Mouse (Mus musculus) MEL (cell line): ENCODE data around the gene Usp22. TPM values are rescaled to one million over a fixed set of nuclear protein-coding genes. Genes with fewer than 3 reads are reported as not detected.

Source experiments
- DNase-seq: peaks from one replicate; pipeline ENCODE4 v3.0.0; 2011; ENCODE audit warnings: low read depth, low spot score
- H3K27ac ChIP-seq: 2 replicates; pipeline ENCODE4 v1.5.1; 2012; ENCODE audit warnings: low read depth, mild to moderate bottlenecking, control low read depth, low read length, moderate library complexity; ENCODE audit not compliant: control insufficient read depth
- H3K27me3 ChIP-seq, 2 experiments: fragments of 150-350 bp in 1 of 2; sonication (generic) in 1 of 2; 2 replicates each; pipeline ENCODE4 v1.6.1; 2012; ENCODE audit warnings: low read length in 2 of 2, mild to moderate bottlenecking in 2 of 2, improper control_type of control experiment in 1 of 2, moderate library complexity in 1 of 2; ENCODE audit not compliant: insufficient read depth in 2 of 2, control insufficient read depth in 1 of 2
- H3K36me3 ChIP-seq, 2 experiments: 2 replicates each; pipeline ENCODE4 v1.6.1; 2012 to 2014; ENCODE audit warnings: low read length in 2 of 2, improper control_type of control experiment in 1 of 2, inconsistent platforms in 1 of 2, mild to moderate bottlenecking in 1 of 2; ENCODE audit not compliant: insufficient read depth in 2 of 2, control insufficient read depth in 1 of 2
- H3K4me1 ChIP-seq, 2 experiments: fragments of 150-350 bp in 1 of 2; sonication (generic) in 1 of 2; 2 replicates each; pipeline ENCODE4 v1.6.1; 2012; ENCODE audit warnings: low read length in 2 of 2, improper control_type of control experiment in 1 of 2, mild to moderate bottlenecking in 1 of 2; ENCODE audit not compliant: insufficient read depth in 2 of 2, control insufficient read depth in 1 of 2
- H3K4me3 ChIP-seq, 2 experiments: fragments of 150-350 bp in 1 of 2; sonication (generic) in 1 of 2; 2 replicates each; pipeline ENCODE4 v1.5.1; 2012; ENCODE audit warnings: low read depth in 2 of 2, low read length in 2 of 2, mild to moderate bottlenecking in 2 of 2, moderate library complexity in 2 of 2, control low read depth in 1 of 2, improper control_type of control experiment in 1 of 2; ENCODE audit not compliant: control insufficient read depth in 1 of 2, insufficient read depth in 1 of 2
- H3K79me2 ChIP-seq: 2 replicates; pipeline ENCODE4 v1.6.1; 2012; ENCODE audit warnings: mild to moderate bottlenecking, low read length, moderate library complexity; ENCODE audit not compliant: control insufficient read depth, poor library complexity, insufficient read depth
- H3K9ac ChIP-seq: 2 replicates; pipeline ENCODE4 v1.6.1; 2012; ENCODE audit warnings: low read depth, mild to moderate bottlenecking, control low read depth, low read length, moderate library complexity; ENCODE audit not compliant: control insufficient read depth, poor library complexity, severe bottlenecking
- H3K9me3 ChIP-seq: fragments of 150-350 bp; sonication (generic); replicated peaks from 2 replicates; pipeline ENCODE4 v1.6.1; 2012; ENCODE audit warnings: mild to moderate bottlenecking, low read length, improper control_type of control experiment, moderate library complexity; ENCODE audit not compliant: insufficient read depth
- BHLHE40 ChIP-seq: IDR thresholded peaks from 2 replicates; pipeline ENCODE4 v1.6.1; 2012; ENCODE audit warnings: low read depth, mild to moderate bottlenecking, inconsistent platforms, low read length, improper control_type of control experiment, borderline replicate concordance
- CHD1 ChIP-seq: IDR thresholded peaks from 2 replicates; pipeline ENCODE4 v1.6.1; 2012; ENCODE audit warnings: low read depth, mild to moderate bottlenecking, inconsistent platforms, low read length, improper control_type of control experiment
- E2F4 ChIP-seq: IDR thresholded peaks from 2 replicates; pipeline ENCODE4 v1.6.1; 2011; ENCODE audit warnings: low read depth, low read length, improper control_type of control experiment, borderline replicate concordance
- EP300 ChIP-seq, 2 experiments: IDR thresholded peaks; 2 replicates each; pipeline ENCODE4 v1.6.1; 2011; ENCODE audit warnings: improper control_type of control experiment in 2 of 2, low read length in 2 of 2, low read depth in 1 of 2, mild to moderate bottlenecking in 1 of 2
- GABPA ChIP-seq: IDR thresholded peaks from 2 replicates; pipeline ENCODE4 v1.6.1; 2012; ENCODE audit warnings: low read depth, mild to moderate bottlenecking, inconsistent platforms, low read length, improper control_type of control experiment, moderate library complexity
- GATA1 ChIP-seq: IDR thresholded peaks from 2 replicates; pipeline ENCODE4 v1.6.1; 2011; ENCODE audit warnings: low read depth, low read length, improper control_type of control experiment
- HCFC1 ChIP-seq: IDR thresholded peaks from 2 replicates; pipeline ENCODE4 v1.6.1; 2012; ENCODE audit warnings: low read depth, mild to moderate bottlenecking, inconsistent platforms, low read length, improper control_type of control experiment, moderate library complexity
- JUND ChIP-seq: IDR thresholded peaks from 2 replicates; pipeline ENCODE4 v1.6.1; 2011; ENCODE audit warnings: low read depth, mild to moderate bottlenecking, improper control_type of control experiment, low read length
- KAT2A ChIP-seq: conservative IDR thresholded peaks from 2 replicates; pipeline ENCODE4 v1.6.1; 2012; ENCODE audit warnings: low read depth, low read length, improper control_type of control experiment, inconsistent platforms
- MAFK ChIP-seq: IDR thresholded peaks from 2 replicates; pipeline ENCODE4 v1.6.1; 2011; ENCODE audit warnings: low read depth, mild to moderate bottlenecking, low read length, improper control_type of control experiment, borderline replicate concordance
- MAZ ChIP-seq: IDR thresholded peaks from 2 replicates; pipeline ENCODE4 v1.6.1; 2012; ENCODE audit warnings: low read depth, mild to moderate bottlenecking, inconsistent platforms, low read length, improper control_type of control experiment
- MEF2A ChIP-seq: IDR thresholded peaks from 2 replicates; pipeline ENCODE4 v1.6.1; 2014; ENCODE audit warnings: low read depth, mild to moderate bottlenecking, inconsistent platforms, low read length, improper control_type of control experiment; ENCODE audit not compliant: poor library complexity, insufficient replicate concordance, severe bottlenecking; ENCODE audit errors: extremely low read depth
- MXI1 ChIP-seq: IDR thresholded peaks from 2 replicates; pipeline ENCODE4 v1.6.1; 2011; ENCODE audit warnings: mild to moderate bottlenecking, low read depth, low read length, improper control_type of control experiment
- MYC ChIP-seq: IDR thresholded peaks from 2 replicates; pipeline ENCODE4 v1.6.1; 2011; ENCODE audit warnings: low read depth, mild to moderate bottlenecking, low read length, improper control_type of control experiment, moderate library complexity
- NELFE ChIP-seq: IDR thresholded peaks from 2 replicates; pipeline ENCODE4 v1.6.1; 2011; ENCODE audit warnings: low read depth, low read length, improper control_type of control experiment
- NRF1 ChIP-seq: IDR thresholded peaks from 2 replicates; pipeline ENCODE4 v1.6.1; 2014; ENCODE audit warnings: low read depth, mild to moderate bottlenecking, inconsistent platforms, low read length, improper control_type of control experiment, moderate library complexity; ENCODE audit not compliant: poor library complexity, insufficient read depth, severe bottlenecking
- POLR2A ChIP-seq, 2 experiments: IDR thresholded peaks; 2 replicates each; pipeline ENCODE4 v1.6.1; 2011 to 2012; ENCODE audit warnings: low read length in 2 of 2, mild to moderate bottlenecking in 2 of 2, control low read depth in 1 of 2, improper control_type of control experiment in 1 of 2, low read depth in 1 of 2, moderate library complexity in 1 of 2; ENCODE audit not compliant: control insufficient read depth in 1 of 2, insufficient read depth in 1 of 2, poor library complexity in 1 of 2
- POLR2AphosphoS2 ChIP-seq: IDR thresholded peaks from 2 replicates; pipeline ENCODE4 v1.6.1; 2011; ENCODE audit warnings: low read length, improper control_type of control experiment
- POLR2AphosphoS5 ChIP-seq: IDR thresholded peaks from 2 replicates; pipeline ENCODE4 v1.6.1; 2012; ENCODE audit warnings: low read depth, borderline replicate concordance, mild to moderate bottlenecking, inconsistent platforms, low read length, moderate library complexity, mixed read lengths
- RAD21 ChIP-seq: IDR thresholded peaks from 2 replicates; pipeline ENCODE4 v1.6.1; 2011; ENCODE audit warnings: mild to moderate bottlenecking, low read depth, low read length, improper control_type of control experiment
- TAL1 ChIP-seq: IDR thresholded peaks from 2 replicates; pipeline ENCODE4 v1.6.1; 2012; ENCODE audit warnings: mild to moderate bottlenecking, inconsistent platforms, low read length, moderate library complexity, mixed read lengths
- TBP ChIP-seq: IDR thresholded peaks from 2 replicates; pipeline ENCODE4 v1.8.0; 2011; ENCODE audit warnings: low read depth, low read length, improper control_type of control experiment
- UBTF ChIP-seq: IDR thresholded peaks from 2 replicates; pipeline ENCODE4 v1.6.1; 2012; ENCODE audit warnings: low read depth, mild to moderate bottlenecking, inconsistent platforms, low read length, improper control_type of control experiment, moderate library complexity, borderline replicate concordance; ENCODE audit not compliant: insufficient read depth
- ZC3H11A ChIP-seq: IDR thresholded peaks from 2 replicates; pipeline ENCODE4 v1.6.1; 2012; ENCODE audit warnings: low read depth, mild to moderate bottlenecking, inconsistent platforms, low read length, improper control_type of control experiment
- ZMIZ1 ChIP-seq: IDR thresholded peaks from 2 replicates; pipeline ENCODE4 v1.6.1; 2012; ENCODE audit warnings: low read depth, mild to moderate bottlenecking, inconsistent platforms, low read length, improper control_type of control experiment, moderate library complexity
- ZNF384 ChIP-seq: IDR thresholded peaks from 2 replicates; pipeline ENCODE4 v1.6.1; 2012; ENCODE audit warnings: low read depth, mild to moderate bottlenecking, inconsistent platforms, low read length, improper control_type of control experiment
- polyA plus RNA-seq, 2 experiments: library from polyadenylated mRNA; stranded (reverse) in 1 of 2; unstranded in 1 of 2; fragments of >175 nt in 1 of 2; fragments of >200 nt in 1 of 2; gene quantifications; 2 replicates each; pipeline versions ENCODE4 v1.2.1 to v1.2.4; 2012; ENCODE audit warnings: low replicate concordance in 2 of 2, low read depth in 1 of 2; ENCODE audit not compliant: insufficient read length in 2 of 2, insufficient read depth in 1 of 2, missing spikeins in 1 of 2
- total RNA-seq: library from RNA; depleted of rRNA; stranded (reverse); fragments of 300-350 nt; gene quantifications from 2 replicates; pipeline ENCODE4 v1.2.3, GENCODE M21; 2012

The Usp22 gene
- total and polyA plus RNA-seq, 3 experiments, result 36.5 to 646 (median 36.9) TPM

GRCm38 (mm10) chr11:61197935-61198334 is 23.1 kb upstream of the Usp22 start:
- Histone ChIP-seq H3K4me3 (no peak overlapping the region), H3K9me3 (no peaks in the 10 kb centered on the region), H3K36me3 (peaks cover 0 to 4% of the 10 kb centered on the region in 2 experiments; a peak in 1 of 4 replicates), H3K79me2 (no peaks in the 10 kb centered on the region), H3K27me3 (peaks cover 3 to 7% of the 10 kb centered on the region in 2 experiments; a peak in 3 of 4 replicates), H3K9ac (no peak overlapping the region), H3K27ac (no peak overlapping the region), H3K4me1 (peaks cover 0 to 4% of the 10 kb centered on the region in 2 experiments; a peak in 1 of 4 replicates)
- no peak for DNase-seq
- TF ChIP-seq BHLHE40 (no peak), NRF1 (no peak), NELFE (no peak), POLR2AphosphoS5 (no peak), E2F4 (no peak), KAT2A (no peak), TBP (no peak), MAFK (no peak), ZC3H11A (no peak), RAD21 (no peak), GATA1 (no peak)

DNA sequence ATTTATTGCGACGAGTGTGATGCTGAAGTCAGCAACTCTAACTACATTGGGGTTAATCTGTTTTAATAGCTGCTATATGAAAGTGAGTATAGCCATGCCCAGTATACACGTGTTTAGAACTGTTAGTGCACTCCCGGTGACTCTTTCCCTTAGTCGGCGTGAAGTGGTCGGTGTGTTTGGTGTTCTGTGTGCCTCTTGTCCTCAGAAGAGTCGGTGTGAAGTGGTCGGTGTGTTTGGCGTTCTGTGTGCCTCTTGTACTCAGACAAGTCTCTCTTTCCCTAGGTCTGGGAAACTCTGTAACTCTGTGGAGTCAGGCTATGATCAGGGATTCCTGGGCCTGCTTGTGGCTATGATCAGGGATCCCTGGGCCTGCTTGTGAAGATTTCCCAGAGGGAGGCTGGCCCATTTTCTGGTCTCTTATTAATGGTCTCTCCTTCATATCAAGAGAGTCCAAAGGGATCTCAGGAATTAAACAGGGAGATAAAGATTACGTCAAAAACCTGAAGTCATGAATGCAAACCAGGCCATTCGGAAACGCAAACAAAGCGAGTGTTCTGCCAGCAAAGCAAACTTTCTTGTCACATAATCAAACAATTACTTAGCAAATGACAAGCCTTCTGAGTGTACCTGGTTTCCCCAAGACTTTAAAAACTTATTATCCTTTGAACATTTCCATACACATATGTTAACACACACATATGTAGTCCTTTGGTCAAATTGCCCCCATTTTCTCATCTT is 21.9 kb upstream of the Usp22 start:
- Histone ChIP-seq H3K4me1 (peaks cover 0 to 6% of the 10 kb centered on the region in 2 experiments; a peak in 1 of 4 replicates), H3K27me3 (peaks cover 3 to 7% of the 10 kb centered on the region in 2 experiments; a peak in 3 of 4 replicates), H3K9me3 (no peaks in the 10 kb centered on the region), H3K9ac (no peak overlapping the region), H3K79me2 (no peaks in the 10 kb centered on the region), H3K4me3 (no peak overlapping the region), H3K36me3 (peaks cover 0 to 5% of the 10 kb centered on the region in 2 experiments; a peak in 1 of 4 replicates), H3K27ac (no peak overlapping the region)
- TF ChIP-seq GABPA, result no peak
- no peak for TF ChIP-seq JUND
- no peak for TF ChIP-seq ZNF384
- no peak for TF ChIP-seq MAZ
- no peak for TF ChIP-seq POLR2AphosphoS2
- no peak for TF ChIP-seq TAL1
- no peak for TF ChIP-seq MYC
- no peak for TF ChIP-seq NELFE
- no peak for TF ChIP-seq MEF2A
- no peak for TF ChIP-seq KAT2A
- no peak for TF ChIP-seq CHD1
- no peak for TF ChIP-seq UBTF
- TF ChIP-seq ZMIZ1, result no peak
- no peak for TF ChIP-seq EP300 (IDR thresholded peaks at IDR 0.05; ENCODE audit: low read depth in 1 of 2, low read length in 2 of 2)
- TF ChIP-seq POLR2AphosphoS5, result no peak
- TF ChIP-seq HCFC1, result no peak
- TF ChIP-seq TBP, result no peak
- TF ChIP-seq RAD21, result no peak
- TF ChIP-seq POLR2A (IDR thresholded peaks at IDR 0.05; ENCODE audit: control insufficient read depth in 1 of 2, insufficient read depth in 1 of 2, low read depth in 1 of 2, low read length in 2 of 2, poor library complexity in 1 of 2), result no peak
- no peak for TF ChIP-seq MXI1
- no peak for DNase-seq
